Mouse (Mus musculus) ES-Bruce4 (cell line): Measurements from ENCODE around the gene Prr14l. TPM values are rescaled to one million over a fixed set of nuclear protein-coding genes. Genes with fewer than 3 reads are reported as not detected.
A peak's percentile ranks its signal among the peaks of the same experiment; 100 is the strongest.
"Not testable (repeated sequence)": the region's sequence is repeated elsewhere in the genome, so short reads cannot be mapped to it uniquely, and the experiment has no call there.

Experiments used
- H3K27ac ChIP-seq: 2 replicates; pipeline ENCODE4 v1.5.1; 2012; ENCODE audit warnings: low read length, inconsistent platforms; ENCODE audit not compliant: insufficient read depth
- H3K27me3 ChIP-seq: 2 replicates; pipeline ENCODE4 v1.6.1; 2012; ENCODE audit warnings: mild to moderate bottlenecking, low read length, inconsistent platforms; ENCODE audit not compliant: control insufficient read depth, poor library complexity, insufficient read depth, severe bottlenecking
- H3K36me3 ChIP-seq: 2 replicates; pipeline ENCODE4 v1.6.1; 2012; ENCODE audit warnings: inconsistent platforms, mild to moderate bottlenecking, low read length, moderate library complexity; ENCODE audit not compliant: control insufficient read depth, poor library complexity, insufficient read depth, severe bottlenecking
- H3K4me1 ChIP-seq: one replicate; pipeline ENCODE4 v1.8.1; 2011; ENCODE audit warnings: low read length; ENCODE audit not compliant: control insufficient read depth, insufficient read depth
- H3K4me3 ChIP-seq: 2 replicates; pipeline ENCODE4 v1.5.1; 2011; ENCODE audit warnings: low read depth, mild to moderate bottlenecking, low read length
- H3K9ac ChIP-seq: 2 replicates; pipeline ENCODE4 v1.6.1; 2012; ENCODE audit warnings: low read depth, mild to moderate bottlenecking, inconsistent platforms; ENCODE audit not compliant: poor library complexity, severe bottlenecking
- H3K9me3 ChIP-seq: replicated peaks from 2 replicates; pipeline ENCODE4 v1.6.1; 2012; ENCODE audit warnings: mild to moderate bottlenecking, low read length, inconsistent platforms; ENCODE audit not compliant: control insufficient read depth, poor library complexity, insufficient read depth, severe bottlenecking
- CTCF ChIP-seq: IDR thresholded peaks from one replicate; pipeline ENCODE4 v1.8.1; 2011; ENCODE audit warnings: low read depth, low read length
- EP300 ChIP-seq: IDR thresholded peaks from 2 replicates; pipeline ENCODE4 v1.6.1; 2011; ENCODE audit warnings: low read depth, low read length; ENCODE audit not compliant: insufficient read depth
- POLR2A ChIP-seq: IDR thresholded peaks from one replicate; pipeline ENCODE4 v1.8.1; 2011; ENCODE audit warnings: low read length; ENCODE audit not compliant: insufficient read depth
- polyA plus RNA-seq: library from polyadenylated mRNA; stranded (reverse); fragments of >200 nt; gene quantifications from 2 replicates; pipeline ENCODE4 v1.2.4, GENCODE M21; 2011; ENCODE audit warnings: low read depth; ENCODE audit not compliant: missing spikeins, insufficient read depth, insufficient read length

Prr14l gene
- polyA plus RNA-seq, 1 experiment = 58.6 TPM

GRCm38 (mm10) chr5:32820471-32820870 lies 33.6 kb downstream of the Prr14l start:
- no peaks in the 10 kb centered on the region for H3K9me3 ChIP-seq
- no peaks in the 10 kb centered on the region for H3K27me3 ChIP-seq
- H3K4me1 ChIP-seq = no peaks in the 10 kb centered on the region
- no peak overlapping the region for H3K27ac ChIP-seq
- H3K9ac ChIP-seq = no peak overlapping the region
- H3K4me3 ChIP-seq = no peak overlapping the region
- no peak for TF ChIP-seq EP300
- TF ChIP-seq POLR2A = no peak
- TF ChIP-seq CTCF = no peak
- H3K36me3 ChIP-seq = peaks cover 36% of the 10 kb centered on the region

GRCm38 (mm10) chr5:32815396-32815795 lies 38.7 kb downstream of the Prr14l start:
- Histone ChIP-seq H3K4me3 (no peak overlapping the region), H3K9ac (no peak overlapping the region), H3K27me3 (no peaks in the 10 kb centered on the region), H3K36me3 (peaks cover 36% of the 10 kb centered on the region), H3K9me3 (no peaks in the 10 kb centered on the region), H3K27ac (no peak overlapping the region), H3K4me1 (no peaks in the 10 kb centered on the region)
- TF ChIP-seq POLR2A = no peak
- TF ChIP-seq CTCF = no peak
- TF ChIP-seq EP300 = no peak

GRCm38 (mm10) chr5:32786454-32786853 lies 67.6 kb downstream of the Prr14l start:
- not testable (repeated sequence) for H3K4me1 ChIP-seq

GRCm38 (mm10) chr5:32785313-32785915 lies 68.6 kb downstream of the Prr14l start, which contains the start of gene Pisd:
TSS of gene Pisd (minus strand) at chr5:32785646.
- no peak for TF ChIP-seq EP300
- TF ChIP-seq CTCF = peak; percentile 25
- peak; percentile 35 for TF ChIP-seq POLR2A
- Histone ChIP-seq H3K36me3 (peaks cover 6% of the 10 kb centered on the region), H3K27ac (peak within 1 kb of the TSS; percentile 7; the same call in 1 of the 2 replicates), H3K4me3 (peak within 1 kb of the TSS; percentile 91), H3K4me1 (no peaks in the 10 kb centered on the region), H3K27me3 (no peaks in the 10 kb centered on the region), H3K9ac (peak within 1 kb of the TSS; percentile 51), H3K9me3 (no peaks in the 10 kb centered on the region)

More at GRCm38 (mm10) chr5:32786454-32786853, 67.6 kb downstream of the Prr14l start:
- H3K9ac ChIP-seq, H3K27me3 ChIP-seq, H3K4me3 ChIP-seq, H3K36me3 ChIP-seq, H3K9me3 ChIP-seq, H3K27ac ChIP-seq: not testable (repeated sequence)

GRCm38 (mm10) chr5:32784726-32785125 lies 69.3 kb downstream of the Prr14l start:
- TF ChIP-seq EP300 = no peak
- TF ChIP-seq POLR2A = no peak
- no peak for TF ChIP-seq CTCF

GRCm38 (mm10) chr5:32781596-32781995 lies 72.5 kb downstream of the Prr14l start:
- H3K27ac ChIP-seq = no peak overlapping the region
- H3K27me3 ChIP-seq = no peaks in the 10 kb centered on the region
- peaks cover 3% of the 10 kb centered on the region for H3K36me3 ChIP-seq
- TF ChIP-seq CTCF (no peak), POLR2A (no peak), EP300 (no peak)
- H3K9me3 ChIP-seq = no peaks in the 10 kb centered on the region
- no peak overlapping the region for H3K4me3 ChIP-seq
- H3K4me1 ChIP-seq = no peaks in the 10 kb centered on the region
- no peak overlapping the region for H3K9ac ChIP-seq

More at GRCm38 (mm10) chr5:32784726-32785125, 69.3 kb downstream of the Prr14l start:
- Histone ChIP-seq H3K9me3 (no peaks in the 10 kb centered on the region), H3K36me3 (peaks cover 6% of the 10 kb centered on the region), H3K27me3 (no peaks in the 10 kb centered on the region), H3K27ac (no peak overlapping the region), H3K4me3 (peak overlapping the region; percentile 91), H3K4me1 (no peaks in the 10 kb centered on the region), H3K9ac (peak overlapping the region; percentile 51)
